Mouse (Mus musculus): ENCODE data around the gene Zfp830.

Gene Zfp830

DNA sequence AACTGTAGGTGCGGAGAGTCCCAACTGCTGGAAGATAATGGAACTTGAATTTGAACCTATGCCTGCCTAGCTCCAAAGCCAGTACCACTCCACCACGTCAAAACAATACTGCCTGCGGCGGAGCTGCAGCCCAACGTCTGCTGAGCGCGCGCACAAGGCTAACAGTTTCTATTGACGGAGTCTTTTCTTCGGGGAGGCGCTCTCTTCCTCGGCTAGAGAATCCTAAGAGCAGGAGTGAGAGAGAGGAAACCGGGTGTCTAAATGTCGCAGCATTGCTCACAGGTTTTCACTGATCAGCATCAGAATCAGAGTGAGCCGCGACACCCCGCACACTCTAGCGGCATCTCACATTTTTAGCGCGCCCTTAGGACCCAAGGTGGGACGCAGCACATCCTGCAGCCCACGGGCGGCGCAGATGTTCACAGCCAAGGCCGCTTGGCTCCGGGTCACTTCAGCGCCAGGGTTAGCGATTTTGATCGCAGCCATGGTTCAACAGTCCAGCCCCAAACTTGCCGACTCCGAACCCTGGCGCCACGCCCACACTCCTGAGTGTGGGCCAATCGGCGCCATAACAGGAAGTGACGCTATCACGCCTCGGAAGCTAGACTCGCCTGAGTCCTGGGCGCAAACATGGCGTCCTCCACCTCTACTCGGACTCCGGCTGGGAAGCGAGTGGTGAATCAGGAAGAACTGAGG, at the start of gene Zfp830, which contains the start of gene Cct6b:
Gene Zfp830 (plus strand): TSS at position 604 of the 696 bp plus-strand sequence.
Gene Cct6b (minus strand): TSS at position 580 of the 696 bp plus-strand sequence.
- in situ Hi-C loops (cut with MboI, MseI), result loop anchor here in 1 of 2 experiments (10.0 kb wide), 1 partner anchor 461 kb away; no protein-coding TSS in a partner anchor

DNA sequence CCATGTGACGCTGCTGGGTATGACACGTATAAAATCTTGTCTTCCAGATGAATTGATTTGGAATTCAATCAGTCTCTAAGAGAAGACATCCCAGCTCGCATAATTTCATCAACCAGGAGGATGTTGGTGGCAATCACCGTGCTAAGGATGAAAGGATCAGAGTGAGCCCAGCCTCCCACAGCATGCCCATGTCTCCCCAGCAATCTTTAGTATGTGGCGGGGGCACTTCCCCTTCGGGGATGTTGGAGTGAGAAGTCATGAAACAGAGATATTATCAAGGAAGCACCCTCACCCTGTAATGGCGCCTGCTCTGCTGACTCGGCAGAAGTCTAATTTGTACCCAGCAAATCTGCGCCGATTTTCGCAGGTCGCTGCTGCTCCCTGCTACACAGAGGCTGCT, 44.9 kb upstream of the Zfp830 start:
- in situ Hi-C loops (cut with MboI, MseI), result no loop called here

DNA sequence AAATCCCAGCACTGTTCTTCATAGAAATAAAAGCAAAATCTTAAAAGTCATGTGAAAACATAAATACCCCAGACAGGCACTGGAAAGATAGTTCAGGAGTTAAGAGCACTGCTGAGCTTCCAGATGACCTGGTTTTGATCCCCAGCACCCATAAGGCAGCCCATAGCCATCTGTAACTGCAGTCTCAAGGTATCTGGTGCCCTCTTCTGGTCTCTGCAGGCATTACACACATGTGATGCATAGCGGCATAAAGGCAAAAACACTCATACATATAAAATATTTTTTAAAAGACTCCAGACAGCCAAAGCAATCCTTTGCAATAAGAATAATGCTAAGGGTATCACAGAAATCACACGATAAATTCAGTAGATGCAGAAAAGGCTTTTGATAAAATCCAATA, 37.3 kb upstream of the Zfp830 start:
- in situ Hi-C loops (cut with MboI, MseI), result no loop called here

DNA sequence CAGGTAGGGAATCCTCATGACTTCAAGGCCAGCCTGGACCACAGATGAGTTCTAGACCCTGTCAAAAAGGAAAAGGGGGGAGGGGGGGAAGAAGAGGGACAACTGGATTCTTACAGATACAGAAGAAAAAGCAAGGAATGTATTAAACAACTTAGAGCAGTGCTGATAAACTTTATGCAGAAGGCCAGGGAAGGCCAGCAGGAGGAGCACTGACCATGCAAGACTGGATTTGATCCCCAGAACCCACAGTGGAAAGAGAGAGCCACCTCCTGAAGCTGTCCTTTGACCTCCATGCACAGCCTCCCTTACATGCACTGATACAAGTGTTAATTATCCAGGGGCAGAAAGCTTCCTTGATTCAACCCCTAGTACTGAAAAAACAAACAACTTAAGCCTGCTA, 29.9 kb upstream of the Zfp830 start:
- in situ Hi-C loops (cut with MboI, MseI), result no loop called here

DNA sequence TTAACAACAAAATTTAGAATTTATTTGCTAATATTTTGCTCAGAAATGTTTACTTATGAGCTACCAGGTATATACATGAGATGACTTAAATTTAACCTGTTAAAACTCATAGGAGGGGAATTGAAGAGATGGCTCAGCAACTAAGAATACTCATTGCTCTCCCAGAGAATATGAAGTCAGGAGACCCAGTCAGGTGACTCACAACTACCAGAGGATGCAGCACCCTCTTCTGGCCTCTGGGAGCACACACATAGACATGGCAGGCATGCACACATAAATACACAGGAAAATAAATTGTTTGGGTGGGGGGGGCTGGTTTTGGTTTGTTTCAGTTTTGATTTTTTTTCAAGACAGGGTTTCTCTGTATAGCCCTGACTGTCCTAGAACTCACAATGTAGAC, 25.1 kb upstream of the Zfp830 start:
- in situ Hi-C loops (cut with MboI, MseI), result no loop called here

DNA sequence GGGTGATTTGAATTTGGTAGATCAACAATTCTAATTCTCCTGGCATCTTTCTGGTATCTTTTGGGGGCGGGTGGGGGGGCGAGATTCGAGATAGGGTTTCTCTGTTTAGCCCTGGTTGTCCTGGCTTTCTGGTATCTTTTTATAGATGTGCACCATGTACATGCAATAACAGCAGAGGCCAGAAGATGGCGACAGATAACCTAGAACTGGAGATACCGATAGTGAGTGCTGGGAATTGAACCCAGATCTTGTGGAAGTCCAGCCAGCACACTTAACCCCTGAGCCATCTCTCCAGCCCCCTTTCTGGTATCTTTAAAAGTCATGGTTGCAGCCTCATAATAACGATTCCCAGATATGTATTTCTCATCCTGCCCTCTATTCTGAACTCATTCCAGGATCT, 18.0 kb upstream of the Zfp830 start:
- in situ Hi-C loops (cut with MboI, MseI), result loop anchor here (5.0 to 10.0 kb wide), 3 partner anchors 71 to 141 kb away; no protein-coding TSS in a partner anchor

DNA sequence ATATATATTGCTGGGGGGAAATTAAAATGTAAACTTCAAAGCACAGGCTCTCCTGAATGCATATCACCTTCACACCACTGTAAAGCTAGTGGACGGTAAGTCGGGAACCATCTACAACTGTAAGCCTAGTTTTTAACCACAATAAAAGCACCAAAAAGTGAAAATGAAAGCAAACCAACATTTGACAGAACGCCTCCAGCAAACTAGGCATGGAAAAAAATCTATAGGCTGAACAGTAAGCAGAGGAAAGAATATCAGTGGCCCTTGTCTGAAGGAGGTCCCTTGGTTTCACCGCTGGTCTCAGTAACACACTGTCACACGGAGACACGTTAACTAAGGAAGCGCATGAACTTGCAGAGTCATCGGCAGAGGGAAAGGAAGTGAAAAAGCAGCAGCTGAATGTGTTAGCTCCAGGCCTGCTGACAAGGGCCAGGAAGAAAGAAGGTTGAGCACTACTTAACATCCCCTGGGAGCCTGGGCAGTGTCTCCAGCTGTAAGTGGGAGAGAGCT, 17.2 kb upstream of the Zfp830 start:
- in situ Hi-C loops (cut with MboI, MseI), result loop anchor here (5.0 to 10.0 kb wide), 3 partner anchors 70 to 140 kb away; no protein-coding TSS in a partner anchor

DNA sequence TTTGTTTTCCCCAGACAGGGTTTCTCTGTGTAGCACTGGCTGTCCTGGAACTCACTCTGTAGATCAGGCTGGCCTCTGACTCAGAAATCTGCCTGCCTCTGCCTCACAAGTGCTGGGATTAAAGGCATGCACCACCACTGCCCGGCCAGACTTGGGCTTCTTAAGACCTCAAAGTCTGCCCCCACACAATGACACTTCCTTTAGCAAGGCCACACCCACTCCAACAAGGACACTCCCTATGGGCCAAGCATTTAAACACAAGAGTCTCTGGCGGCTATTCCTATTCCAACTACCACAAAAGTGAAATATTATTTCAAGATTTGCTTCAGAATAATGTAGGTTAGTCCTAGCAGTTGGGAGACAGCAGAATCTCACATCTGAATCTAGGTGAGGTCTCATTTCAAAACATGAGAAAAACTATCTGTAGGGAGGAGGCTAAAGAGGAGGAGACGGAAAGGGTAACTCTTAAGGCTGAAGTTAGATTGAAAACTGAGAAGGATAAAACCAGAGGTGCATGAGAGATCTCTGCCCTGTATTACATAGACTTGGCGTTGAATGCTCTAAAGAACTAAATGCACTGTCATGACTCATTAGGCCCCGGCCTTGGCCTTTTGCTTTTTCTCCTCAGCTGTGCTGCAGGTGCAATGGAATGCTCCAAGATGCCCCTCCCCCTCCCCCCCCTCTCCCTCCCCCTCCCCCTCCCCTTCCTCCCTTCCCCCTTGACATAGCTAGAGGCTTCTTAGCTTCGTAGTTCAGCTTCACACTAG, 11.6 kb upstream of the Zfp830 start:
- in situ Hi-C loops (cut with MboI, MseI), result no loop called here

DNA sequence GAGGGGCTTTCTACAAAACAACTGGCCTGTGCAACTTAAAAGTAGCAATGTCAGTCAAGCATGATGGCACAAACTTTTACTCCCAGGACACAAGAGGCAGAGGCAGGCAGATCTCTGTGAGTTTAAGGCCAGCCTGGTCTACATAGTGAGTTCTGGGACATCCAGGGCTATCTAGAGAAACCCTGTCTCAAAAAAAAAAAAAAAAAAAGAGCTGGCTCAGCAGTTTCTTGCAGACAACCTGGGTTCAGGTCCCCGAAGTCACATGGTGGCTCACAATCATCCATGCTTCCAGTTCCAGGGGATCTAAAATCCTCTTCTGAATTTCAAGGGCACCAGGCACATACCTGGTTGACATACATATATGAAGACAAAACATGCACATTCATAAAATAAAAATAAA, 8.2 kb upstream of the Zfp830 start:
- in situ Hi-C loops (cut with MboI, MseI), result no loop called here

DNA sequence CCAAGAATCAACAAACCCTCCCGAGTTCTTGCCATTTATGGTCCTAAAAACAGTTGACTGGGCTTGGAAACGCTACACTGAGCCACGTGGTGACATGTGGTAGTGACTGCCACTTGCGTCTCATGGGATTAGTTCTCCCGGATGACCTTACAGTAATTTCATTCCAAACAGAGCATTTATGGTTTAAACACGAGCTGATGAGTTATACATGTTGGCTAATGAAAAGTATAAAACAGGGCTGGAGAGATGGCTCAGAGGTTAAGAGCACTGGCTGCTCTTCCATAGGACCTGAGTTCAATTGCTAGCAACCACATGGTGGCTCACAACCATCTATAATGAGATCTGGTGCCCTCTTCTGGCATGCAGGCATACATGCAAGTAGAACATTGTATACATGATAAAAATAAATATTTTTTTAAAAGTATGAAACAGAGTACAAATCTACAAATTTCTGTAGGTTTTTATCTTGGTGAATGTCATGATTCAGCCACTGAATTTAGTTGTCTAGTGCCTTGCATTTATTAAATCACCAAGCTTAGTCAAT, 1.8 kb upstream of the Zfp830 start:
- in situ Hi-C loops (cut with MboI, MseI), result loop anchor here in 1 of 2 experiments (10.0 kb wide), 1 partner anchor 462 kb away; no protein-coding TSS in a partner anchor

DNA sequence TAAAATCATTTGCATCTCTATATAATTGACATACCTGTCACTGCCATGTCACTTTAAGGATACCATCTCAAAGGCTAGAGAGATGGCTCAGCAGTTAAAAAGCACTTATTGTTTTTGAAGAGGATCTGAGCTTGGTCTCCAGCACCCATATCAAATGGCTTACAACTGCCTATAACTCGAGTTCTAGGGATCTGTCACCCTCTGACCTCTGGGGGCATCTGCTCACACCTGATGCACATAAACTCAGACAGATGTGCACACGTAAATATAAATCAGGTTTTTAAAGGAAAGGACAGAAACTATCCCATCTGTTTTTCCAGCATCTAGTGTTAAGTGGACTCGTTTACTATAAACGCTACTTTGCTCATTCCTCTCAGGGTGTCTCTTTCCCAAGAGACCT, 884 bp upstream of the Zfp830 start:
- in situ Hi-C loops (cut with MboI, MseI), result loop anchor here in 1 of 2 experiments (10.0 kb wide), 1 partner anchor 462 kb away; no protein-coding TSS in a partner anchor

DNA sequence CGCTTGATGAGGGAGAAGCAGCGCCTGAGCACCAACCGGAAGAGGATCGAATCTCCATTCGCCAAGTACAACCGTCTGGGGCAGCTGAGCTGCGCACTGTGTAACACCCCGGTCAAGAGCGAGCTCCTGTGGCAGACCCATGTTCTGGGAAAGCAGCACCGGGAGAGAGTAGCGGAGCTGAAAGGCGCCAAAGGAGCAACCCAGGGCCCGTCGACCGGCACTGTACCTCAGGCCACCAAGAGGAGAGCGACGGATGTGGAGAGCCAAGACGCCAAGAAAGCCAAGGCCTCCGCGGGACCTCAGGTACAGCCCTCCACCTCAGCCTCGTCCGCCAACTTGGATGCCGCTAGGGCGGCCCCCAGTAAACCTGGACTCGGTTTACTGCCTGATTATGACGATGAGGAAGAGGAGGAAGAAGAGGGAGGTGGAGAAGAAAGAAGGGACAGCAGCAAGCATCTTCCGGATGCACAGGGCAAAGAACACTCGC, 336 bp downstream of the Zfp830 start:
- in situ Hi-C loops (cut with MboI, MseI), result loop anchor here in 1 of 2 experiments (10.0 kb wide), 1 partner anchor 460 kb away; no protein-coding TSS in a partner anchor

DNA sequence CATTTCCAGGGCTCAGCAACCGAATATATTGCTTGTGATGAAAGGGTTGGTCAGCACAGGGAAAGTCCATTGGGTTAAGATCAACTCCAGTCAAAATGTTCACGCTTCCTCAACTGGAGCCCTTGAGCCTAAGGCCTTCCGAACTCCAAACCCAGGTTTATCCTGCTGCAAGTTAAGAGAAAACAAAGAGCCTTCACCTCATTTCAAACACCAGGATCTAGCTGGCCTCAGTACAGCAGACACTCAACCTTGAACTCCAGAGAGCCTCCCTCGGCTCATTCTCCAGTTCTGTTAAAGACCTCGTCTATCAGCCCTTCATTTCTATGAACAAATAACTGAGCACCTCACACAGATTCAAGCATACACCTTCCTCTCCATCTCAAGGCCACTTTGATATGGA, 16.0 kb downstream of the Zfp830 start:
- in situ Hi-C loops (cut with MboI, MseI), result no loop called here

DNA sequence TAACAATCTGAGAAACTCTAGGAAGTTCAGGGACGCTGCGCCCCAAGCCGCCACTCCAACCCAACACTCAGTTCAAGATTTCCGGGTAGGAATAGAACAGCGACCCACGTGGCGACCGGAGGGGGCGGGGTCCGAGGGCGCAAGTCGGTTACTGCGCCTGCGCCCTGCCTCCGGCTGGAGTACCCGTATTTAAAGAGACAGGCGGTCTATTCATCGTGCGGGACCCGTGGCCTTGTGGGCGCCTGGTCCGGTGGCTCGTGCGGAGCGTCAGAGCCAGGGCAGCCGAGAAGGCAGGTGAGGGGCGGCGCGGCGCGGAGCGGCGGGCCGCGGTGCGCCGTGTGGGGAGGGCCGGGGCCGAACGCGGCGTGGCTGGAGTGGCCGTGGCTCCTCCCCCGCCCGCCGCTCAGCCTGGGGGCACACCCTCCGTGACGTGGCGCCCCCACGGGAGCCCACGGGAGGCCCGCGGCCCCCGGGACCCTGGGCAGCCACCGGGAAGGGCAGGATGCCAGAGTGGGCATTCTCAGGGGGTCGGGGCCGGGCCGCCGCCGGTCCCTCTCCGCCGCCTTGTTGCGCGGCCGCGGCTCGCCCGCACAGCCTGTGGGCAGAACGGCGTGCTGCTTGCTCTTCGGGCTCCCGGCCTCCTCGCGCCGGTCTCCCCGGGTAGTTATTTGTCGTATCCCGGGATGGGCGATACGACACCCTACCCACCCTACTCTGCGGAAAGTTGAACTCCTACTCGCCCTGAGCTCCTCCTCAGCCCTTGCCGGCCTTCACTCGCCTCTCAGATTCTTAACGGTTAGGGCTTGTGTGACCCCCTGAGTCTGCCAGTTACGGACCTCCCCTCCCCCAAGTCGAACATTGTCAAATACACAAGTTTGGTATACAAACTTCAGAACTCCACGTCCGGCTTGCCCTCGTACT, 17.1 kb downstream of the Zfp830 start, which contains the start of gene Lig3:
Gene Lig3 (plus strand): TSS at position 126 of the 921 bp plus-strand sequence.
- in situ Hi-C loops (cut with MboI, MseI), result no loop called here

DNA sequence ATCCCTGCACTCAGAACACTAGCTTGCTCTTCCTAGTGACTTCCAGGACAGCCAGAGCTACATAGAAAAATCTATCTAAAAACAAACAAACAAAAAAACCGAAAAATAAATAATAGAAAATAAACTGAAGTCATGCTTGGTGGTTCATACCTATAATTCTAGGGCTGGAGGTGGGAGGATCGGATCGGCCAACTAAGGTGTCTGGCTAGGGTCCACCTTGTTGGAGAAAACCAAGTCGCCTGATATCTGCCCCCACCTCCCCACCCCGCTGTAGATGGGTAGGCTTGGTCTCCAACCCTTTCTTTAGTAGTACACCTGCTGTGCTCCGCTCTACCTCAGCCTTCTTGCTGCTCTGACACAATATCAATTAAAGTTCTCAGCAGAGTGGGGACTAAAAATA, 18.1 kb downstream of the Zfp830 start:
- in situ Hi-C loops (cut with MboI, MseI), result no loop called here

DNA sequence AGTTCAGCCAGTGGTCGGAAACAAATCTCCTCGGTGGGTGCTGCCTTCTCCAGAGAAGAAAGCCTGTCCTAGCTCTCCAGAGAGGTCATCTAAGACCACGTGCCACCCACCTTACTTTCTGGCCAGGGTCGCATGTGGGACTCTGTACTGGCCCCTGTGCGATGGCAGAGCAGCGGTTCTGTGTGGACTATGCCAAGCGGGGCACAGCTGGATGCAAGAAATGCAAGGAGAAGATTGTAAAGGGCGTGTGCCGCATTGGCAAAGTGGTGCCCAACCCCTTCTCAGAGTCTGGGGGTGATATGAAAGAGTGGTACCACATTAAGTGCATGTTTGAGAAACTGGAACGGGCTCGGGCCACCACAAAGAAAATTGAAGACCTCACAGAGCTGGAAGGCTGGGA, 19.3 kb downstream of the Zfp830 start:
- in situ Hi-C loops (cut with MboI, MseI), result no loop called here

DNA sequence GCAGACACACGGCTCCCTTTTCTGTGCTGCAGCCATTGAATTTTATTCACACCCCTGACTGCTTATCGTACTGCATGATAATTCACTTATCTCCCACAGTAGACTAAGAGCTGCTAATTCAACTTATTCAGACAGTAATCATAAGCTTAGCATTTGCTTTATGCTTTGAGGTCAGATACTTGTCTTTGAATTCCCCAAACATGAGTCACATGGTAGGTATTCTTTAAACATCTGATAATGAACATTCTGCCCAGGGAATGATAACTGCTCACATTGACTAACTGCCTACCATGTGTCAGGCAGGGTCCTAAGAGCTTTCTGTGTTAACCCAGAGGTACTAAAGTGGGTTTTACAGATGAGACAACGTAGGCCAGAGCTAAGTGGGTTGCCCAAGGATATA, 42.5 kb downstream of the Zfp830 start:
- in situ Hi-C loops (cut with MboI, MseI), result no loop called here

DNA sequence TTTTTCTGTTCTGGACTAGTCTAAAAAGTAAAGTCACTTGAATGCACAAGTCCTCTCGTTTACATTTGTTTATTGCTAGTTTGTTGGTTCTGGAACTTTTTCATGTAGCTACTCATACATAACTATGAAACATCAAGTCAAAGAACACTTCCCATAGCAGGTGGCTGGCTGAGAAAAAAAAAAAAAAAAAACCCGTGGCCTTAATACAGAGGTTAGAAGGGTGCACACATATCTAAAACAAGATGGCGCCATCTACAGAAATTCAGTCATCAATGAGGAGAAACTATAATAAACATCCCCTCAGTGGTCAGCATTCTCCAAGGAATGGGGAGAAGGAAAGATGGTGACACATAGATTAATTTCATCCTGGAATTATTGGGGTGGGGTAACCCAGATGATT, 43.2 kb downstream of the Zfp830 start:
- in situ Hi-C loops (cut with MboI, MseI), result no loop called here

DNA sequence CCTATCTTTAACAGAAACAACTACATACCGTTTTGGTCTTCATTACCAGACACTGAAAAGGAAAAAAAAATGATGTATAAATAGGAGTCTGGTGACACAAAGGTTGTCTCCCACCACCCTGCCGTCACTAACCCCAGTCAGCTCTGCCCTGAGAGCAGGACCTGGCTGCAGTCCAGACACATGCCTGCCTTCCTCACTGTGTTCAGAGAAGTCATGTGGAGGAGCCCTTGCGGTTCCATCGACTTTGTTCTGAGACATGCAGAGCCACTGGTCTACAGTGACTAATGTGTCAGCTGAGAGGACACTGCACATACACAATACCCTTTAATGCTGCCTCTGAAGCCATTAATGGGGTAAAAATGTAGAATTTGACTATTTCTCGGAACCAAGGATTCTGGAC, 44.3 kb downstream of the Zfp830 start:
- in situ Hi-C loops (cut with MboI, MseI), result no loop called here

Measured in T-helper 17 cell (primary cell).